Mouse (Mus musculus): ENCODE results near the gene Rpl6. TPM values are rescaled to one million over a fixed set of nuclear protein-coding genes. Genes with fewer than 3 reads are reported as not detected.
"Not testable (repeated sequence)": the region's sequence is repeated elsewhere in the genome, so short reads cannot be mapped to it uniquely, and the experiment has no call there.

Rpl6 gene
- polyA plus RNA-seq, 1 experiment from 2014 or later, result 368 TPM

DNA sequence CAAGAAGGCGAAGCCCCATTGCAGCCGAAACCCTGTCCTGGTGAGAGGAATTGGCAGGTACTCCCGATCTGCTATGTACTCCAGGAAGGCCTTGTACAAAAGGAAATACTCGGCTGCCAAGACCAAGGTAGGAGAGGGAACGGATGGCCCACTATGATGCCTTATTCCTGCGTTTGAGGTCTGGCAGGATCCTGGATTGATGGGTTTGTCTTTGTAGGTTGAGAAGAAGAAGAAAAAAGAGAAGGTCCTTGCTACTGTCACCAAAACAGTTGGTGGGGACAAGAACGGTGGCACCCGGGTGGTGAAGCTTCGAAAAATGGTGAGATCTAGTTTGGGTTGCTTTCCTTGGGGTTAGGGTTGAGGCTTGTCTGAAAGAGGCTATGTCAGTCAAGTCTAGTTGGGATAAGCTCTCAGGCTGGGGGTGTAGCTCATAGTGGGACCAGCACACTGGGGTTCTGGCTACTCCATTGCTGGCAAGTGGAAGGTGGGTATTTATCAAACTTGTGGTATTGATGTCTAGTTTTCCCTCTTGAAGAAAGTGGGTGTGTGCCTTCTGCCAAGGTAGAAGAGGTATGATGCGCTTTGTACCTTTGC lies 1.4 kb downstream of the Rpl6 start:
- 76% methylated on average over 8 of the region's 10 CpGs for WGBS
- Histone ChIP-seq H3K4me3 (ENCODE audit: low read depth, low read length) (peak overlapping the region; percentile 89), H3K36me3 (ENCODE audit: control insufficient read depth, insufficient read depth, low read length) (peaks cover 35% of the 10 kb centered on the region), H3K4me2 (ENCODE audit: low read depth, low read length) (peak overlapping the region; percentile 72), H3K9ac (replicated peaks; ENCODE audit: low read depth, low read length) (peak overlapping the region; percentile 95)
- not testable (repeated sequence) for ATAC-seq (ENCODE audit: low read depth); H3K27ac ChIP-seq (ENCODE audit: low read depth, low read length); H3K27me3 ChIP-seq (ENCODE audit: control insufficient read depth, insufficient read depth, low read length); H3K9me3 ChIP-seq (ENCODE audit: control insufficient read depth, low read length); H3K4me1 ChIP-seq (ENCODE audit: control insufficient read depth, insufficient read depth, low read length)

DNA sequence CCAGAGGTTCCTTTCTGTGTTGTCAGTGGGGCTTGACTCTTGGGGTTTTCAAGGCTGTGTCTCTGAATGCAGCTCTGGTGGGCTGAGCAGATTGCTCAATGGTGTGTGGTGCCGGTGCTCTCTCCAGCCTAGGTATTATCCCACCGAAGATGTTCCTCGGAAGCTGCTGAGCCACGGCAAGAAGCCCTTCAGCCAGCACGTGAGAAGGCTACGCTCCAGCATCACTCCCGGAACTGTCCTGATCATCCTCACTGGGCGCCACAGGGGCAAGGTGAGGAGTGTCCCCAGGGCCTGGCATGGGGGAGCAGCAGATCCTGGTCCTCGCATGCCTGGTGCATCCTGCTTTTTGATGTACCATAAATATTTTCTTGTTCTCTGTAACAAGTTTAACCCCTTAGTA lies 2.3 kb downstream of the Rpl6 start:
- Histone ChIP-seq H3K4me1 (ENCODE audit: control insufficient read depth, insufficient read depth, low read length) (peaks cover 8% of the 10 kb centered on the region; the same call in 1 of the 2 replicates), H3K9me3 (ENCODE audit: control insufficient read depth, low read length) (no peaks in the 10 kb centered on the region), H3K27me3 (ENCODE audit: control insufficient read depth, insufficient read depth, low read length) (0 out of 2 replicates have a peak, but pooled peaks cover 3% of the 10 kb centered on the region), H3K9ac (replicated peaks; ENCODE audit: low read depth, low read length) (no peak overlapping the region), H3K4me2 (ENCODE audit: low read depth, low read length) (no peak overlapping the region), H3K4me3 (ENCODE audit: low read depth, low read length) (no peak overlapping the region), H3K27ac (ENCODE audit: low read depth, low read length) (no peak overlapping the region), H3K36me3 (ENCODE audit: control insufficient read depth, insufficient read depth, low read length) (peaks cover 42% of the 10 kb centered on the region)
- no peak for ATAC-seq (ENCODE audit: low read depth)
- WGBS, result 85% methylated on average over 9 of the region's 9 CpGs

DNA sequence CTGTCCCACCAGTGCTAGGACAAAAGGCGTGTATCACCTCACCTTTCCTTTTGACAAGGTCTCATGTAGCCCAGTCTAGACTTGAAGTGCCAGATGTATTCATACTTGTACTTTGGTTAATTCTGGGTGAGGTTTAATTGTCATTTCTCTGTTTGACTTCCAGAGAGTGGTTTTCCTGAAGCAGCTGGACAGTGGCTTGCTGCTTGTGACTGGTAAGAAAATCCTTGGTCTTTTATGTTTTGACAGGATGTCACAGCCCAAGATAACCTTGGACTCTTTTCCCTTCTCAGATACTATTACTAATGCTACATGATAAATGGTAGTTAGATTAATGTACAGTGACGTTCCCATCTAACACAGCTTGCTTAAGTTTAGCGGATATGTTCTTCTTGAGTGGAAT lies 2.7 kb downstream of the Rpl6 start:
- H3K9ac ChIP-seq (replicated peaks; ENCODE audit: low read depth, low read length), result no peak overlapping the region
- WGBS, result 81% methylated on average over 3 of the region's 3 CpGs
- H3K27ac ChIP-seq (ENCODE audit: low read depth, low read length), result no peak overlapping the region
- peaks cover 44% of the 10 kb centered on the region for H3K36me3 ChIP-seq (ENCODE audit: control insufficient read depth, insufficient read depth, low read length)
- no peak for ATAC-seq (ENCODE audit: low read depth)
- H3K4me2 ChIP-seq (ENCODE audit: low read depth, low read length), result no peak overlapping the region
- no peak overlapping the region for H3K4me3 ChIP-seq (ENCODE audit: low read depth, low read length)
- peaks cover 8% of the 10 kb centered on the region; the same call in 1 of the 2 replicates for H3K4me1 ChIP-seq (ENCODE audit: control insufficient read depth, insufficient read depth, low read length)
- 0 out of 2 replicates have a peak, but pooled peaks cover 3% of the 10 kb centered on the region for H3K27me3 ChIP-seq (ENCODE audit: control insufficient read depth, insufficient read depth, low read length)
- no peaks in the 10 kb centered on the region for H3K9me3 ChIP-seq (ENCODE audit: control insufficient read depth, low read length)

DNA sequence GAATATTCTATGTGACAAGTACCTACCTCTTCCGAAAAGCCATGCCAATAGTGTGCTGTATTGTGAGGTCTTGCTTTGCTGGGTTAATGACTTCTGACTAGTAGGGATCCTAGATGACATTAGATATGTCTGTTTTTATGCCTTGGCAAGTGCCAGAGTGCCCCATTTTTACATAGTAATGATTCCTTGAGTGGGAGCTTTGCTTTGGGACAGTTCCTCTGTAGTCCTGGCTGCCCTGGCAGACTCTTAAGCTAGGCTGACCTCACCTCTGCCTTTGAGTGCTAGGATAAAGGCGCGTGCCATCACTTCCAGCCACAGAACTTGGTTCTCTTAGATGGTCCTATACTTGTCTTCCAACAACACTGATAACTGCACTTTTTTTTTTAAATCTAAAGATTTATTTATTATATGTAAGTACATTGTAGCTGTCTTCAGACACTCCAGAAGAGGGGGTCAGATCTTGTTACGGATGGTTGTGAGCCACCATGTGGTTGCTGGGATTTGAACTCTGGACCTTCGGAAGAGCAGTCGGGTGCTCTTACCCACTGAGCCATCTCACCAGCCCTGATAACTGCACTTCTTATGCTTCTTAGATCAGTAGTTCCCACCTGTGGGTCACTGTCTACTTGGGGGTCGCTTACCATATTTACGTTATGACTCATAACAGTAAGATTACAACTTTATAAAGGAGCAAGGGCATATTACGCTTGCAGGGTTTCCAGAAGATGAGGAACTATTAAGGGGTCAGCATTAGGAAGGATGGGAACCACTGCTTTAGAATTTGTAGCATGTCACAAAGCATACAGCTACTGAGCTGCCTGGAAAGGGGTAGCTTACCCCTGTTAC lies 5.7 kb downstream of the Rpl6 start:
- Histone ChIP-seq H3K4me3 (ENCODE audit: low read depth, low read length) (no peak overlapping the region), H3K4me1 (ENCODE audit: control insufficient read depth, insufficient read depth, low read length) (peaks cover 8% of the 10 kb centered on the region; the same call in 1 of the 2 replicates), H3K36me3 (ENCODE audit: control insufficient read depth, insufficient read depth, low read length) (peaks cover 49% of the 10 kb centered on the region), H3K9ac (replicated peaks; ENCODE audit: low read depth, low read length) (no peak overlapping the region), H3K9me3 (ENCODE audit: control insufficient read depth, low read length) (no peaks in the 10 kb centered on the region), H3K27me3 (ENCODE audit: control insufficient read depth, insufficient read depth, low read length) (no peaks in the 10 kb centered on the region), H3K27ac (ENCODE audit: low read depth, low read length) (no peak overlapping the region), H3K4me2 (ENCODE audit: low read depth, low read length) (no peak overlapping the region)
- ATAC-seq (ENCODE audit: low read depth), result no peak
- 97% methylated on average over 9 of the region's 9 CpGs for WGBS

DNA sequence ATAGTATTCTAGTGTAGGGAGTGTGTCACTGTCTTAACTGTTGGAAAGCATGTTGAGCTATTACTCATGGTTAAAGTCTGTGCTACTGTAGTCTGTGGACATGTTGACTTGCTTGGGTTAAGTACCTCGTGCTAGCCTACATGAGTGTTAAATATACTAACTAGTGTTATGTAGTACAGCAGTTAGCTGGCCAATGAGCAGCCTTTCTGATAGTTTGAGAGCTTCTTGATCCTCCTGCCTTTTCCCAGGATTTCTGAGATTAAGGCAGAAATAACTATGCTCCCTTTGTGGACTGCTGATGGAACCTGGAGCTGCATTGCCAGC lies 6.3 kb downstream of the Rpl6 start:
- Histone ChIP-seq H3K4me3 (ENCODE audit: low read depth, low read length) (no peak overlapping the region), H3K4me1 (ENCODE audit: control insufficient read depth, insufficient read depth, low read length) (peaks cover 6% of the 10 kb centered on the region; the same call in 1 of the 2 replicates), H3K27me3 (ENCODE audit: control insufficient read depth, insufficient read depth, low read length) (no peaks in the 10 kb centered on the region), H3K9ac (replicated peaks; ENCODE audit: low read depth, low read length) (no peak overlapping the region), H3K9me3 (ENCODE audit: control insufficient read depth, low read length) (no peaks in the 10 kb centered on the region), H3K4me2 (ENCODE audit: low read depth, low read length) (no peak overlapping the region), H3K36me3 (ENCODE audit: control insufficient read depth, insufficient read depth, low read length) (peaks cover 49% of the 10 kb centered on the region), H3K27ac (ENCODE audit: low read depth, low read length) (no peak overlapping the region)
- no peak for ATAC-seq (ENCODE audit: low read depth)
- 96% methylated on average over 1 of the region's 1 CpGs for WGBS

DNA sequence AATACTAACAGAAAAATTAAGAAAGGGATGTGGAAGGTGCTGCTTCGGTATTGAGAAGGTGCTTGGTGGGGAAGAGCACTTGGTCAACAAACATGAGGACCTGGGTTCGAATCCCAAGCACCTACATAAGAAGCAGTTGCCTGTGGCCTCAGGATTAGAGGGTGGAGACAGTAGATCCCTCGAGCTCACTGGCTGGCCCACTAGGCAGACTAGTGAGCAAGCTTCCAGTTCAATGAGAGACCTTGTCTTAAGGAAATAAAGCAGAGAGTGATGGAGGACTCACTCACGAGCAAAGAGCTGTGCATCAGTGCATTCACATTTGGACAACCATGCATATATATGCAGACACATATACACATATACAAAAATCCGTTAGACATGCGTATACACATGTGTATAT lies 7.8 kb downstream of the Rpl6 start:
- no peaks in the 10 kb centered on the region for H3K9me3 ChIP-seq (ENCODE audit: control insufficient read depth, low read length)
- peaks cover 41% of the 10 kb centered on the region for H3K36me3 ChIP-seq (ENCODE audit: control insufficient read depth, insufficient read depth, low read length)
- H3K4me1 ChIP-seq (ENCODE audit: control insufficient read depth, insufficient read depth, low read length), result no peaks in the 10 kb centered on the region
- no peak for ATAC-seq (ENCODE audit: low read depth)
- H3K9ac ChIP-seq (replicated peaks; ENCODE audit: low read depth, low read length), result no peak overlapping the region
- WGBS, result 95% methylated on average over 6 of the region's 6 CpGs
- H3K4me2 ChIP-seq (ENCODE audit: low read depth, low read length), result no peak overlapping the region
- no peak overlapping the region for H3K27ac ChIP-seq (ENCODE audit: low read depth, low read length)
- H3K4me3 ChIP-seq (ENCODE audit: low read depth, low read length), result no peak overlapping the region
- H3K27me3 ChIP-seq (ENCODE audit: control insufficient read depth, insufficient read depth, low read length), result no peaks in the 10 kb centered on the region

DNA sequence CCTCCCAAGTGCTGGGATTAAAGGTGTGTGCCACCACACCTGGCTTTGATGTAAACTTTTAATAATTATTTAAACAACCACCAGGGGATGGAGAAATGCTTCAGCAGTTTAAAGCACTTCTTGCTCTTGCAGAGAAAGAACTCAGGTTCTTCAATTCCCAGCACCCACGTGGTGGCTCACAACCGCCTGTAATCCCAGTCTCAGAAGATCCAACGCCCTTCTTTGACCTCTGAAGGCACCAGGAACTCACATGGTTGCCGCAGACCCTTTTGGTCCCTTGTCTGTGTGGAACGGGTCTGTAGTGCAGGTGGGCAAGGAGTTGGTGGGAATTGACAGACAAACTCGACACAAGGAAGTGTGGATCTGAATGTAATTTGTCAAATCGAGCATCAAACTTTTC lies 10.4 kb downstream of the Rpl6 start:
- ATAC-seq (ENCODE audit: low read depth), result no peak
- H3K4me2 ChIP-seq (ENCODE audit: low read depth, low read length), result no peak overlapping the region
- H3K9ac ChIP-seq (replicated peaks; ENCODE audit: low read depth, low read length), result no peak overlapping the region
- no peaks in the 10 kb centered on the region for H3K9me3 ChIP-seq (ENCODE audit: control insufficient read depth, low read length)
- 61% methylated on average over 7 of the region's 7 CpGs for WGBS
- no peaks in the 10 kb centered on the region for H3K27me3 ChIP-seq (ENCODE audit: control insufficient read depth, insufficient read depth, low read length)
- H3K4me1 ChIP-seq (ENCODE audit: control insufficient read depth, insufficient read depth, low read length), result no peaks in the 10 kb centered on the region
- no peak overlapping the region for H3K27ac ChIP-seq (ENCODE audit: low read depth, low read length)
- H3K36me3 ChIP-seq (ENCODE audit: control insufficient read depth, insufficient read depth, low read length), result peaks cover 21% of the 10 kb centered on the region
- no peak overlapping the region for H3K4me3 ChIP-seq (ENCODE audit: low read depth, low read length)

DNA sequence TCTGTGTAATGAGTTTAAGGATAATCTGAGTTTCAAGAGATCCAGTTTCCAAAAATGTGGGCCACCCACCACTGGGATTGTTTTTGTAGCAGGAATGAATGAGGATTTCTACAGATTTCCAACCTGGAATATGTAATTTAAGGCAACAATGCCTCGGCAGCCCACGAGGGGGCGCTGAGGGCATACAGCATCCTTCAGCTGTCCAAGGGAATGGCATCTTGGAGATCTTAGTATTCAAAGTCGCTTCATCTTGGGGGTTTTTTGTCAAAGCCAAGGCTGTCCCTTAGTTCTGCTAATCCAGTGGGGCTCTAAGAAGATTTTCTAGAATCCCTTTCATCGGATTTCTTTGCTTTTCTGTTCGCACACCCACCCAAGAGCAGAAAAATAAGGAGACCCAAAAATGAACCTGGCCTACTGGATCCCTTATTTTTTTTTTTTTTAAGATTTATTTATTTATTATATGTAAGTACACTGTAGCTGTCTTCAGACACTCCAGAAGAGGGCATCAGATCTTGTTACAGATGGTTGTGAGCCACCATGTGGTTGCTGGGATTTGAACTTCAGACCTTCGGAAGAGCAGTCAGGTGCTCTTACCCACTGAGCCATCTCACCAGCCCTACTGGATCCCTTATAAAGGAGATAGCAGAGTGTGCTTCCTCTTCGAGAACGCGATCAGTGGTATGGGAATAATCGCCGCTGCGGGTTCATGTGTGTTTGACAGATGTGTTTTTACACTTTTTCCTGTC lies 11.3 kb downstream of the Rpl6 start:
- H3K9ac ChIP-seq (replicated peaks; ENCODE audit: low read depth, low read length), result no peak overlapping the region
- H3K4me2 ChIP-seq (ENCODE audit: low read depth, low read length), result no peak overlapping the region
- H3K27me3 ChIP-seq (ENCODE audit: control insufficient read depth, insufficient read depth, low read length), result no peaks in the 10 kb centered on the region
- H3K9me3 ChIP-seq (ENCODE audit: control insufficient read depth, low read length), result no peaks in the 10 kb centered on the region
- no peak overlapping the region for H3K27ac ChIP-seq (ENCODE audit: low read depth, low read length)
- WGBS, result 51% methylated on average over 13 of the region's 13 CpGs
- no peak for ATAC-seq (ENCODE audit: low read depth)
- no peak overlapping the region for H3K4me3 ChIP-seq (ENCODE audit: low read depth, low read length)
- H3K36me3 ChIP-seq (ENCODE audit: control insufficient read depth, insufficient read depth, low read length), result peaks cover 15% of the 10 kb centered on the region; the same call in 1 of the 2 replicates
- no peaks in the 10 kb centered on the region for H3K4me1 ChIP-seq (ENCODE audit: control insufficient read depth, insufficient read depth, low read length)

DNA sequence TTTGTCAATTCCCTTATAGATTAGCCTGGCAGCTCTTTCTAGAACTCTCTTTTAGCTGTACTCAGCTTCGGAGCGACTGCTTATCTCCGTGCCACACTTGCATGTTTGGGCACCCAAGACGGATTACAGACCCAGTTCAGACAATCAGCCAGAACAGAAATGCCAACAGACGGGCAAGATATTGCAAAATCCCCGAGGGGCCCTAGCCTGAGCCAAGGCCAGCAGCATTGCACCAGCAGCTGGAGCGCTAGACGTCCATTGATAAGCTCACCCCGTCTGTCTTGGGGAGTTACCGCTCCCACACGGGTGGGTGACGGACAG lies 11.8 kb downstream of the Rpl6 start:
- no peak overlapping the region for H3K4me2 ChIP-seq (ENCODE audit: low read depth, low read length)
- H3K27me3 ChIP-seq (ENCODE audit: control insufficient read depth, insufficient read depth, low read length), result no peaks in the 10 kb centered on the region
- H3K9ac ChIP-seq (replicated peaks; ENCODE audit: low read depth, low read length), result no peak overlapping the region
- H3K4me3 ChIP-seq (ENCODE audit: low read depth, low read length), result no peak overlapping the region
- H3K27ac ChIP-seq (ENCODE audit: low read depth, low read length), result no peak overlapping the region
- WGBS, result 76% methylated on average over 12 of the region's 12 CpGs
- H3K36me3 ChIP-seq (ENCODE audit: control insufficient read depth, insufficient read depth, low read length), result peaks cover 10% of the 10 kb centered on the region; the same call in 1 of the 2 replicates
- H3K4me1 ChIP-seq (ENCODE audit: control insufficient read depth, insufficient read depth, low read length), result no peaks in the 10 kb centered on the region
- ATAC-seq (ENCODE audit: low read depth), result no peak
- H3K9me3 ChIP-seq (ENCODE audit: control insufficient read depth, low read length), result no peaks in the 10 kb centered on the region

Data from neural tube, embryonic 14.5 days (tissue).